Mouse (Mus musculus) embryonic facial prominence, embryonic 13.5 days (tissue): ENCODE results near the gene Zfp11. TPM values are rescaled to one million over a fixed set of nuclear protein-coding genes. Genes with fewer than 3 reads are reported as not detected.
"Not testable (repeated sequence)": the region's sequence is repeated elsewhere in the genome, so short reads cannot be mapped to it uniquely, and the experiment has no call there.

Source experiments
- ATAC-seq: fragments of 200-750 bp; cut with Nextera tagmentation; 2 replicates; pipeline ENCODE4 v1.8.0; 2017; ENCODE audit warnings: low read depth; ENCODE audit not compliant: insufficient number of reproducible peaks, insufficient read depth, low FRiP score, low TSS enrichment
- H3K27ac ChIP-seq: fragments of 300-500 bp; sonication (generic); 2 replicates; pipeline ENCODE4 v1.5.1; 2015; ENCODE audit warnings: moderate library complexity, mild to moderate bottlenecking, inconsistent platforms
- H3K27me3 ChIP-seq: fragments of 300-500 bp; sonication (generic); 2 replicates; pipeline ENCODE4 v1.6.1; 2015; ENCODE audit warnings: mild to moderate bottlenecking, inconsistent platforms
- H3K36me3 ChIP-seq: fragments of 300-500 bp; sonication (generic); 2 replicates; pipeline ENCODE4 v1.6.1; 2015; ENCODE audit warnings: mild to moderate bottlenecking, inconsistent platforms
- H3K4me1 ChIP-seq: fragments of 300-500 bp; sonication (generic); 2 replicates; pipeline ENCODE4 v1.6.1; 2015; ENCODE audit warnings: inconsistent platforms
- H3K4me2 ChIP-seq: fragments of 300-500 bp; sonication (generic); 2 replicates; pipeline ENCODE4 v1.6.1; 2015; ENCODE audit warnings: moderate library complexity, mild to moderate bottlenecking, inconsistent platforms
- H3K4me3 ChIP-seq: fragments of 300-500 bp; sonication (generic); 2 replicates; pipeline ENCODE4 v1.5.1; 2015; ENCODE audit warnings: mild to moderate bottlenecking, inconsistent platforms
- H3K9ac ChIP-seq: fragments of 300-500 bp; sonication (generic); 2 replicates; pipeline ENCODE4 v1.6.1; 2015; ENCODE audit warnings: mild to moderate bottlenecking, inconsistent platforms
- H3K9me3 ChIP-seq: fragments of 300-500 bp; sonication (generic); 2 replicates; pipeline ENCODE4 v1.6.1; 2016; ENCODE audit warnings: inconsistent platforms
- WGBS: fragments of 180-500 bp; shearing (Covaris S2); methylation state at CpG from one replicate; pipeline ENCODE4 v1.1.7; 2015; ENCODE audit warnings: mixed read lengths; 5-methylcytosine and 5-hydroxymethylcytosine counted together
- polyA plus RNA-seq: library from polyadenylated mRNA; unstranded; fragments of >200 nt; fragmentation: Nextera tagmentation; extraction: Ambion mirVana; gene quantifications from 2 replicates; pipeline ENCODE4 v1.2.1, GENCODE M21; 2015

The Zfp11 gene
- polyA plus RNA-seq, 1 experiment from 2014 or later, result 6.0 TPM

DNA sequence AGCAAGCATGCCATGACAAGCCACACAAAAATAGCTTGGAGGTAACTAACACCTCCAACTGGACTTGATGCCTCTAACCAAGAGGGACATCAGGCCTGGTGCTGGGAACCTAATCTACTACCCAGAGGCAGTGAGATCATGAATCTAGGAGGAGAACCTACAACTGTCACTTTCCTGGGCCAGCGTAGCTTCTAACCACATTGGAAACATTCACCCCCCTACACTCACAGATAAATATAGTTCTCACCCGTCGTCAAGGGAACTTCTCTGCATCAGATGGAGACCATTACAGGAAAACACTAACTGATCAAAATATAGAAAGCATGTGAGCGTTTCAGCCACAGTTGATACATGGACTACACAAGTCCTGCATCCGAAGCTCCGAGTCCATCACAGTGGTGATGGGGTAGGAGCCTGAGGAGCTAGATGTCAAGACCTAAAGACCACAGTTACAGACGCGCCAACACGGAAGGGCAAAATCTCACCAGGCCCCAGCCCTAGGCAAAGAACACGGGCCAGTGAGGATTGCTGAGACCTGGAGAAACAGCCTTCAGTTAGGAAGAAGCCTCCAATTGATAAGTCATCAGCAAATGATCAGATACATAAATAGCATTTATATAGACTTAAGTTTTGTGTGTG is 3.5 kb downstream of the Zfp11 start:
- no peaks in the 10 kb centered on the region for H3K27me3 ChIP-seq
- ATAC-seq, result no peak
- H3K27ac ChIP-seq, result no peak overlapping the region
- H3K4me1 ChIP-seq, result peaks cover 9% of the 10 kb centered on the region
- H3K36me3 ChIP-seq, result no peaks in the 10 kb centered on the region
- no peak overlapping the region for H3K4me3 ChIP-seq
- H3K9ac ChIP-seq, result no peak overlapping the region
- no peaks in the 10 kb centered on the region for H3K9me3 ChIP-seq
- 91% methylated on average over 10 of the region's 10 CpGs for WGBS
- no peak overlapping the region for H3K4me2 ChIP-seq

DNA sequence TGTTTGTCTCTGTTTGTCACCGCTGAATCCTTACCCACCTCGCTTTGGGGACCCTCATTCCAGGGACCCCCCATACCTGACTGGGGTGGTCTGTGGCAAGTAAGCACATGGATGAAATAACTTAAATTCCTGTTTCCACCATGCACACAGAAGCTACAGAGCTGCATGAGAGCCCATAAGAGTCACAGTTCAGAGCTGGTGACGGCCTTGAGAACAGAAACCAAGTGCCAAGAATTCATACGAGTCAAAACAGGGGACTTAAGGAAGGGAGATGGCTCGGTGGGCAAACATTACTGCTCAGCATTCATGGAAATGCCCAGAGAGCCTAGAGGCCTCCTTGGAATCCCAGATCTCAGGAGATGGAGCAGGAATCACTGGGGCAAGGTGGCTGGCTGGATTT is 5.8 kb downstream of the Zfp11 start:
- no peaks in the 10 kb centered on the region for H3K27me3 ChIP-seq
- peaks cover 7% of the 10 kb centered on the region for H3K4me1 ChIP-seq
- H3K9ac ChIP-seq, result no peak overlapping the region
- ATAC-seq, result no peak
- H3K4me3 ChIP-seq, result no peak overlapping the region
- no peak overlapping the region for H3K27ac ChIP-seq
- H3K9me3 ChIP-seq, result no peaks in the 10 kb centered on the region
- H3K4me2 ChIP-seq, result no peak overlapping the region
- H3K36me3 ChIP-seq, result peaks cover 19% of the 10 kb centered on the region
- 89% methylated on average over 5 of the region's 5 CpGs for WGBS

- ATAC-seq, result no peak
- H3K9me3 ChIP-seq, result no peaks in the 10 kb centered on the region
- no peak overlapping the region for H3K4me3 ChIP-seq
- H3K27ac ChIP-seq, result no peak overlapping the region
- no peaks in the 10 kb centered on the region for H3K27me3 ChIP-seq
- WGBS, result 90% methylated on average over 15 of the region's 15 CpGs
- H3K9ac ChIP-seq, result no peak overlapping the region
- H3K4me2 ChIP-seq, result no peak overlapping the region
- no peaks in the 10 kb centered on the region for H3K4me1 ChIP-seq
- H3K36me3 ChIP-seq, result peaks cover 62% of the 10 kb centered on the region
These were observed 12.0 kb downstream of the Zfp11 start for GRCm38 (mm10) chr5:129657931-129658330.

DNA sequence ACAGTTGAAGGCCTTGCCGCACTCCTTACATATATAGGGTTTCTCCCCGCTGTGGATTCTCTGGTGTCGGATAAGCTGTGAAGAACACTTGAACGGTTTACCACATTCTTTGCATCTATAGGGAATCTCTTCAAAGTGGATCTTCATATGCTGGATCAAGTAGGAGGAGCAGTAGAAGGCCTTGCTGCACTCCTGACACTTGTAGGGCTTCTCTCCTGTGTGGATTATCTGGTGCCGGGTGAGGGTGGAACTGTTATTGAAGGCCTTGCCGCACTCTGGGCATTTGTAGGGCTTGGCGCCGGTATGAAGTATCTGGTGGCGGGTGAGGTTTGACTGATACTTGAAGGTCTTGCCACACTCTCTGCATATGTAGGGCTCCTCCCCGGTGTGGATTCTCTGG is 12.9 kb downstream of the Zfp11 start:
- WGBS, result 92% methylated on average over 10 of the region's 10 CpGs
- Histone ChIP-seq H3K9ac (no peak overlapping the region), H3K27me3 (no peaks in the 10 kb centered on the region), H3K27ac (no peak overlapping the region), H3K4me1 (no peaks in the 10 kb centered on the region), H3K4me2 (no peak overlapping the region), H3K36me3 (peaks cover 62% of the 10 kb centered on the region), H3K9me3 (no peaks in the 10 kb centered on the region), H3K4me3 (no peak overlapping the region)
- ATAC-seq, result no peak

- Histone ChIP-seq H3K4me1 (no peaks in the 10 kb centered on the region), H3K4me2 (no peak overlapping the region), H3K9ac (no peak overlapping the region), H3K9me3 (no peaks in the 10 kb centered on the region), H3K36me3 (peaks cover 15% of the 10 kb centered on the region), H3K27me3 (no peaks in the 10 kb centered on the region), H3K4me3 (no peak overlapping the region), H3K27ac (no peak overlapping the region)
- WGBS, result 96% methylated on average over 5 of the region's 5 CpGs
- ATAC-seq, result no peak
These were observed 19.0 kb downstream of the Zfp11 start for GRCm38 (mm10) chr5:129650858-129651257.

- 82% methylated on average over 2 of the region's 2 CpGs for WGBS
- H3K4me1 ChIP-seq, H3K9me3 ChIP-seq, H3K27me3 ChIP-seq, H3K9ac ChIP-seq, ATAC-seq, H3K27ac ChIP-seq, H3K4me3 ChIP-seq, H3K36me3 ChIP-seq, H3K4me2 ChIP-seq: not testable (repeated sequence)
These were observed 37.3 kb downstream of the Zfp11 start for GRCm38 (mm10) chr5:129632270-129633250.

- not testable (repeated sequence) for H3K4me1 ChIP-seq, H3K27ac ChIP-seq, ATAC-seq, H3K9ac ChIP-seq, H3K4me3 ChIP-seq, H3K4me2 ChIP-seq, H3K27me3 ChIP-seq, H3K36me3 ChIP-seq, H3K9me3 ChIP-seq
- 75% methylated on average over 4 of the region's 4 CpGs for WGBS
These were observed 43.3 kb downstream of the Zfp11 start for GRCm38 (mm10) chr5:129626586-129626985.

DNA sequence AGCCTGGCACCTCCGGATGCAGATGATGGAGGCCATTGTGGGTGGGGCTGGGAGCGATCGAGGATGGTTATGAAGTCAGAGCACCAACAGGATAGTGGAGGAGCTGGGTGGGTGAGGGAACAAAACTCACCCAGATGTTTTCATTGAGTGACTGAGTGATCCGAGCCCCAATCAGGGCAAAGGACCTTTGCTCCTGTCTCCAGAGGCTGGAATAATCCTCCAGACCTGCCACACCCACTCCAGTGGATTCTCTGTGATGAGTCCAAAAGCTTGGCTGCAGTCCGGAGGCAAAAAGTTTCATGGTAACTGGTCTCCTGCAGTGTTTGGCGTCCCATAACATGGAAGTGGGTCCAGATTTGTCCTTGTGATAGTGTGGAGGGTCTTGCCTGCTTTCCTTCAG is 43.8 kb downstream of the Zfp11 start:
- 79% methylated on average over 6 of the region's 6 CpGs for WGBS
- H3K27me3 ChIP-seq, result no peaks in the 10 kb centered on the region
- H3K4me2 ChIP-seq, result no peak overlapping the region
- H3K9ac ChIP-seq, result no peak overlapping the region
- no peak overlapping the region for H3K4me3 ChIP-seq
- no peaks in the 10 kb centered on the region for H3K36me3 ChIP-seq
- no peaks in the 10 kb centered on the region for H3K4me1 ChIP-seq
- H3K27ac ChIP-seq, result no peak overlapping the region
- no peak for ATAC-seq
- no peaks in the 10 kb centered on the region for H3K9me3 ChIP-seq

DNA sequence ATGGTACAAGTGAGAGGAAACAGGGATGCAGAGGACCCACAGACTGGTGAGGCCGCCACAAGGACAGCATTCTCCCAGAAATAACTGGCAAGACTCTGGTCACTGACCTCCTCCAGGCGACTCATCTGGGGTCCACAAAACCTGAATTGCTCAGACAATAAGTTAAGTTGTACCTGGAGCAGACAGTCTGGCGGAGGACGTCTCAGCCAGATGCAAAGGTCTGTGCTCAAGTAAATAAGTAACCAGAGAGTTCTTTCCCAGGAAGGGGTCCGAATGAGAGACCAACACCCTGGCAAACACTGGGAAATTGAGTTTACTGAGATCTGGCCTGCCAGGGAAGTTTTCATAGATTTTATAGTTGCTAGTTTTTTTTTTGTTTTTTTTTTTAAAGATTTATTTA is 48.5 kb downstream of the Zfp11 start:
- H3K36me3 ChIP-seq, result no peaks in the 10 kb centered on the region
- H3K27me3 ChIP-seq, result no peaks in the 10 kb centered on the region
- 86% methylated on average over 5 of the region's 5 CpGs for WGBS
- ATAC-seq, result no peak
- H3K4me1 ChIP-seq, result no peaks in the 10 kb centered on the region
- H3K27ac ChIP-seq, result no peak overlapping the region
- no peak overlapping the region for H3K4me3 ChIP-seq
- H3K9me3 ChIP-seq, result no peaks in the 10 kb centered on the region
- H3K9ac ChIP-seq, result no peak overlapping the region
- H3K4me2 ChIP-seq, result no peak overlapping the region

DNA sequence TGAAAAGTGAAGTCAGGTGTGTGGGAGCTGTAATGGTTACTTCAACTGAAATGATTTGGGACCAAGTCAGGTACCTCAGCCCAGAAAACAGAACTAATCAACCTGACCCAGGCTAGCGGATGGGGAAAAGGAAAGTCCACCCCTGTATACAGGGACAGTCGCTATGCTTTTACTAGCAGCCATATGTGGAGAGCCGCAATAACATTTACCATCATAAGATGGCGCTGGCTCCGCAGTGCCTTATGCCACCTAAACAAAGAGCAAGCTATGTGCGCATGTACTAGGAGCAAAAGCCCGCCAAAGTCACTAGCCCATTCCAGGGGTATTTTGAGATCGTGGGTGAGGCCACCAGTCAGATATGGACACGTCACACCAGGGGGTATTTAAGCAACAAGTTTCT is 49.3 kb downstream of the Zfp11 start:
- H3K9me3 ChIP-seq, H3K9ac ChIP-seq, H3K4me3 ChIP-seq, ATAC-seq, H3K27ac ChIP-seq, H3K27me3 ChIP-seq, H3K36me3 ChIP-seq, H3K4me1 ChIP-seq, H3K4me2 ChIP-seq: not testable (repeated sequence)
- 56% methylated on average over 9 of the region's 9 CpGs for WGBS

DNA sequence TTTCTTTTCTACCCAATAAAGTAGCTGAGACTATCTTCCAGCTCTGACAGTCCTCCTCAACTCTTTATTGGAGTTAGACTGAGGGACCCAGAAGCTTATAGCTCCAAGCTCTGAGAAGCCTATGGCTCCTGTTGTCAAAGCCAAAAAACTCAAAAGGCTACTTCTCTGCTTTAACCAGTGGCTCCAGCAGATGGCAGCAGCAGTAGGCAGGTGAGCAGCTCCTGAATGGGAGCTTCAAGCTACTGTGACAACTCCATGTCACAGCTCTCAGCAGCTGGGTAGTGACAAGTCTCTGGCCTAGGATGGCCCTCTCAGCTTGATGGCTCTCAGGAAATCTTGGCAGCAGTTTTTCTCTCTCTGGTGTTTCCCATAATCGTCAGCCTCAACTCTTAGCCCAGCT is 58.8 kb downstream of the Zfp11 start:
- WGBS, result 17% methylated on average over 1 of the region's 1 CpGs
- Histone ChIP-seq H3K9me3 (no peaks in the 10 kb centered on the region), H3K27me3 (no peaks in the 10 kb centered on the region), H3K27ac (no peak overlapping the region), H3K4me2 (no peak overlapping the region), H3K4me3 (no peak overlapping the region), H3K4me1 (no peaks in the 10 kb centered on the region), H3K36me3 (no peaks in the 10 kb centered on the region; the same call in 1 of the 2 replicates), H3K9ac (no peak overlapping the region)
- no peak for ATAC-seq

GRCm38 (mm10) chr5:129607476-129607875 is 62.4 kb downstream of the Zfp11 start:
- no peak for ATAC-seq
- Histone ChIP-seq H3K36me3 (peaks cover 5% of the 10 kb centered on the region; the same call in 1 of the 2 replicates), H3K4me3 (no peak overlapping the region), H3K27ac (no peak overlapping the region), H3K4me1 (no peaks in the 10 kb centered on the region), H3K9me3 (no peaks in the 10 kb centered on the region), H3K27me3 (no peaks in the 10 kb centered on the region), H3K4me2 (no peak overlapping the region), H3K9ac (no peak overlapping the region)
- WGBS, result 74% methylated on average over 8 of the region's 8 CpGs
